Mouse (Mus musculus) MEL (cell line): Measurements from ENCODE around the gene Arhgap33. TPM values are rescaled to one million over a fixed set of nuclear protein-coding genes. Genes with fewer than 3 reads are reported as not detected.

Source experiments
- DNase-seq: peaks from one replicate; pipeline ENCODE4 v3.0.0; 2011; ENCODE audit warnings: low read depth, low spot score
- H3K27ac ChIP-seq: 2 replicates; pipeline ENCODE4 v1.5.1; 2012; ENCODE audit warnings: low read depth, mild to moderate bottlenecking, control low read depth, low read length, moderate library complexity; ENCODE audit not compliant: control insufficient read depth
- H3K27me3 ChIP-seq, 2 experiments: fragments of 150-350 bp in 1 of 2; sonication (generic) in 1 of 2; 2 replicates each; pipeline ENCODE4 v1.6.1; 2012; ENCODE audit warnings: low read length in 2 of 2, mild to moderate bottlenecking in 2 of 2, improper control_type of control experiment in 1 of 2, moderate library complexity in 1 of 2; ENCODE audit not compliant: insufficient read depth in 2 of 2, control insufficient read depth in 1 of 2
- H3K36me3 ChIP-seq, 2 experiments: 2 replicates each; pipeline ENCODE4 v1.6.1; 2012 to 2014; ENCODE audit warnings: low read length in 2 of 2, improper control_type of control experiment in 1 of 2, inconsistent platforms in 1 of 2, mild to moderate bottlenecking in 1 of 2; ENCODE audit not compliant: insufficient read depth in 2 of 2, control insufficient read depth in 1 of 2
- H3K4me1 ChIP-seq, 2 experiments: fragments of 150-350 bp in 1 of 2; sonication (generic) in 1 of 2; 2 replicates each; pipeline ENCODE4 v1.6.1; 2012; ENCODE audit warnings: low read length in 2 of 2, improper control_type of control experiment in 1 of 2, mild to moderate bottlenecking in 1 of 2; ENCODE audit not compliant: insufficient read depth in 2 of 2, control insufficient read depth in 1 of 2
- H3K4me3 ChIP-seq, 2 experiments: fragments of 150-350 bp in 1 of 2; sonication (generic) in 1 of 2; 2 replicates each; pipeline ENCODE4 v1.5.1; 2012; ENCODE audit warnings: low read depth in 2 of 2, low read length in 2 of 2, mild to moderate bottlenecking in 2 of 2, moderate library complexity in 2 of 2, control low read depth in 1 of 2, improper control_type of control experiment in 1 of 2; ENCODE audit not compliant: control insufficient read depth in 1 of 2, insufficient read depth in 1 of 2
- H3K79me2 ChIP-seq: 2 replicates; pipeline ENCODE4 v1.6.1; 2012; ENCODE audit warnings: mild to moderate bottlenecking, low read length, moderate library complexity; ENCODE audit not compliant: control insufficient read depth, poor library complexity, insufficient read depth
- H3K9ac ChIP-seq: 2 replicates; pipeline ENCODE4 v1.6.1; 2012; ENCODE audit warnings: low read depth, mild to moderate bottlenecking, control low read depth, low read length, moderate library complexity; ENCODE audit not compliant: control insufficient read depth, poor library complexity, severe bottlenecking
- H3K9me3 ChIP-seq: fragments of 150-350 bp; sonication (generic); replicated peaks from 2 replicates; pipeline ENCODE4 v1.6.1; 2012; ENCODE audit warnings: mild to moderate bottlenecking, low read length, improper control_type of control experiment, moderate library complexity; ENCODE audit not compliant: insufficient read depth
- CHD1 ChIP-seq: IDR thresholded peaks from 2 replicates; pipeline ENCODE4 v1.6.1; 2012; ENCODE audit warnings: low read depth, mild to moderate bottlenecking, inconsistent platforms, low read length, improper control_type of control experiment
- CTCF ChIP-seq, 3 experiments: IDR thresholded peaks in 2 of 3; conservative IDR thresholded peaks in 1 of 3; 2 replicates each; pipeline ENCODE4 v1.5.1; 2011 to 2012; ENCODE audit warnings: low read length in 3 of 3, low read depth in 2 of 3, mild to moderate bottlenecking in 2 of 3, improper control_type of control experiment in 1 of 3, inconsistent platforms in 1 of 3, mixed read lengths in 1 of 3, moderate library complexity in 1 of 3; ENCODE audit not compliant: control insufficient read depth in 1 of 3, insufficient read depth in 1 of 3, poor library complexity in 1 of 3, severe bottlenecking in 1 of 3
- EP300 ChIP-seq, 2 experiments: IDR thresholded peaks; 2 replicates each; pipeline ENCODE4 v1.6.1; 2011; ENCODE audit warnings: improper control_type of control experiment in 2 of 2, low read length in 2 of 2, low read depth in 1 of 2, mild to moderate bottlenecking in 1 of 2
- ETS1 ChIP-seq: IDR thresholded peaks from 2 replicates; pipeline ENCODE4 v1.6.1; 2012; ENCODE audit warnings: low read depth, mild to moderate bottlenecking, inconsistent platforms, low read length, improper control_type of control experiment, moderate library complexity
- GABPA ChIP-seq: IDR thresholded peaks from 2 replicates; pipeline ENCODE4 v1.6.1; 2012; ENCODE audit warnings: low read depth, mild to moderate bottlenecking, inconsistent platforms, low read length, improper control_type of control experiment, moderate library complexity
- HCFC1 ChIP-seq: IDR thresholded peaks from 2 replicates; pipeline ENCODE4 v1.6.1; 2012; ENCODE audit warnings: low read depth, mild to moderate bottlenecking, inconsistent platforms, low read length, improper control_type of control experiment, moderate library complexity
- MAFK ChIP-seq: IDR thresholded peaks from 2 replicates; pipeline ENCODE4 v1.6.1; 2011; ENCODE audit warnings: low read depth, mild to moderate bottlenecking, low read length, improper control_type of control experiment, borderline replicate concordance
- MAX ChIP-seq: IDR thresholded peaks from 2 replicates; pipeline ENCODE4 v1.6.1; 2011; ENCODE audit warnings: low read length, improper control_type of control experiment
- RAD21 ChIP-seq: IDR thresholded peaks from 2 replicates; pipeline ENCODE4 v1.6.1; 2011; ENCODE audit warnings: mild to moderate bottlenecking, low read depth, low read length, improper control_type of control experiment
- SMC3 ChIP-seq: IDR thresholded peaks from 2 replicates; pipeline ENCODE4 v1.6.1; 2011; ENCODE audit warnings: low read depth, low read length, improper control_type of control experiment
- TCF12 ChIP-seq: IDR thresholded peaks from 2 replicates; pipeline ENCODE4 v1.6.1; 2014; ENCODE audit warnings: low read depth, mild to moderate bottlenecking, inconsistent platforms, low read length, improper control_type of control experiment, moderate library complexity
- UBTF ChIP-seq: IDR thresholded peaks from 2 replicates; pipeline ENCODE4 v1.6.1; 2012; ENCODE audit warnings: low read depth, mild to moderate bottlenecking, inconsistent platforms, low read length, improper control_type of control experiment, moderate library complexity, borderline replicate concordance; ENCODE audit not compliant: insufficient read depth
- ZC3H11A ChIP-seq: IDR thresholded peaks from 2 replicates; pipeline ENCODE4 v1.6.1; 2012; ENCODE audit warnings: low read depth, mild to moderate bottlenecking, inconsistent platforms, low read length, improper control_type of control experiment
- ZNF384 ChIP-seq: IDR thresholded peaks from 2 replicates; pipeline ENCODE4 v1.6.1; 2012; ENCODE audit warnings: low read depth, mild to moderate bottlenecking, inconsistent platforms, low read length, improper control_type of control experiment
- polyA plus RNA-seq, 2 experiments: library from polyadenylated mRNA; stranded (reverse) in 1 of 2; unstranded in 1 of 2; fragments of >175 nt in 1 of 2; fragments of >200 nt in 1 of 2; gene quantifications; 2 replicates each; pipeline versions ENCODE4 v1.2.1 to v1.2.4; 2012; ENCODE audit warnings: low replicate concordance in 2 of 2, low read depth in 1 of 2; ENCODE audit not compliant: insufficient read length in 2 of 2, insufficient read depth in 1 of 2, missing spikeins in 1 of 2
- total RNA-seq: library from RNA; depleted of rRNA; stranded (reverse); fragments of 300-350 nt; gene quantifications from 2 replicates; pipeline ENCODE4 v1.2.3, GENCODE M21; 2012

The Arhgap33 gene
- total and polyA plus RNA-seq, 3 experiments, result 1.8 to 22.3 TPM; not detected in 1

GRCm38 (mm10) chr7:30492765-30493164 lies 42.1 kb downstream of the Arhgap33 start (continued):
- no peak for TF ChIP-seq CHD1

GRCm38 (mm10) chr7:30490957-30491307 lies 43.9 kb downstream of the Arhgap33 start:
- no peak for DNase-seq
- Histone ChIP-seq H3K4me1 (no peaks in the 10 kb centered on the region), H3K27me3 (no peaks in the 10 kb centered on the region), H3K36me3 (no peaks in the 10 kb centered on the region), H3K9ac (no peak overlapping the region), H3K9me3 (no peaks in the 10 kb centered on the region), H3K27ac (no peak overlapping the region), H3K4me3 (no peak overlapping the region), H3K79me2 (no peaks in the 10 kb centered on the region)
- TF ChIP-seq MAFK, result no peak
- peak; percentile 1 to 27 (median 26); a peak in 2 of 6 replicates for TF ChIP-seq CTCF (IDR thresholded peaks at IDR 0.05 in 2 of 3, conservative IDR thresholded peaks at IDR 0.05 in 1 of 3; ENCODE audit: control insufficient read depth in 1 of 3, insufficient read depth in 1 of 3, low read depth in 2 of 3, low read length in 3 of 3, poor library complexity in 1 of 3, severe bottlenecking in 1 of 3)

GRCm38 (mm10) chr7:30490251-30490956 lies 44.5 kb downstream of the Arhgap33 start:
- H3K27me3 ChIP-seq, result no peaks in the 10 kb centered on the region
- no peaks in the 10 kb centered on the region for H3K4me1 ChIP-seq
- H3K36me3 ChIP-seq, result no peaks in the 10 kb centered on the region
- no peak overlapping the region for H3K4me3 ChIP-seq
- H3K9me3 ChIP-seq, result no peaks in the 10 kb centered on the region
- TF ChIP-seq CTCF (IDR thresholded peaks at IDR 0.05 in 2 of 3, conservative IDR thresholded peaks at IDR 0.05 in 1 of 3; ENCODE audit: control insufficient read depth in 1 of 3, insufficient read depth in 1 of 3, low read depth in 2 of 3, low read length in 3 of 3, poor library complexity in 1 of 3, severe bottlenecking in 1 of 3), result peak; percentile 73 to 81 (median 80)
- TF ChIP-seq MAX, result no peak
- peak; percentile 52; the same call in 1 of the 2 replicates for TF ChIP-seq ZC3H11A
- peak; percentile 62 for TF ChIP-seq RAD21
- peak; percentile 71 for TF ChIP-seq SMC3
- TF ChIP-seq ZNF384, result no peak
- no peaks in the 10 kb centered on the region for H3K79me2 ChIP-seq
- H3K9ac ChIP-seq, result no peak overlapping the region
- no peak overlapping the region for H3K27ac ChIP-seq
- peak; percentile 72 for DNase-seq

GRCm38 (mm10) chr7:30484250-30484649 lies 50.6 kb downstream of the Arhgap33 start:
- no peaks in the 10 kb centered on the region for H3K4me1 ChIP-seq
- peaks cover 0 to 1% of the 10 kb centered on the region in 2 experiments; a peak in 2 of 4 replicates for H3K27me3 ChIP-seq
- TF ChIP-seq ZC3H11A (no peak), SMC3 (no peak), ETS1 (no peak), TCF12 (no peak), UBTF (no peak), HCFC1 (no peak), EP300 (IDR thresholded peaks at IDR 0.05; ENCODE audit: low read depth in 1 of 2, low read length in 2 of 2) (no peak), GABPA (no peak)
- no peak overlapping the region for H3K4me3 ChIP-seq
- no peaks in the 10 kb centered on the region for H3K9me3 ChIP-seq
- peak; percentile 56 for DNase-seq
- no peaks in the 10 kb centered on the region for H3K79me2 ChIP-seq
- no peaks in the 10 kb centered on the region for H3K36me3 ChIP-seq
- H3K27ac ChIP-seq, result no peak overlapping the region
- no peak overlapping the region for H3K9ac ChIP-seq
